Mouse (Mus musculus) left cerebral cortex, adult 11 months (tissue): ENCODE results near the gene Proca1.
"Not testable (repeated sequence)": the region's sequence is repeated elsewhere in the genome, so short reads cannot be mapped to it uniquely, and the experiment has no call there.

Experiments used
- DNase-seq: peaks from one replicate; pipeline ENCODE4 v3.0.0; 2022; ENCODE audit warnings: low spot score

The Proca1 gene

GRCm38 (mm10) chr11:78182961-78183844 lies 10.0 kb upstream of the Proca1 start, which contains the start of gene Rpl23a:
TSS of gene Rpl23a (minus strand) at chr11:78183584.
- DNase-seq, result peak; percentile 89

GRCm38 (mm10) chr11:78183884-78184514 lies 9.2 kb upstream of the Proca1 start:
- no peak for DNase-seq

- DNase-seq, result not testable (repeated sequence)
Observed at GRCm38 (mm10) chr11:78184702-78185101, 8.5 kb upstream of the Proca1 start.

- no peak for DNase-seq
Observed at GRCm38 (mm10) chr11:78188331-78189233, 4.6 kb upstream of the Proca1 start, which contains the start of gene Rab34. TSS of gene Rab34 (plus strand) at chr11:78188430.

- no peak for DNase-seq
Observed at GRCm38 (mm10) chr11:78189234-78190040, 3.8 kb upstream of the Proca1 start.

GRCm38 (mm10) chr11:78190041-78190440 lies 3.2 kb upstream of the Proca1 start:
- DNase-seq, result no peak

- DNase-seq, result no peak
Observed at GRCm38 (mm10) chr11:78194411-78195100, 1.4 kb downstream of the Proca1 start.

GRCm38 (mm10) chr11:78195101-78195863 lies 2.1 kb downstream of the Proca1 start:
- DNase-seq, result no peak

- DNase-seq, result no peak
Observed at GRCm38 (mm10) chr11:78202372-78202771, 9.2 kb downstream of the Proca1 start.

- no peak for DNase-seq
Observed at GRCm38 (mm10) chr11:78204287-78204686, 11.1 kb downstream of the Proca1 start.

GRCm38 (mm10) chr11:78205361-78206206 lies 12.4 kb downstream of the Proca1 start:
- no peak for DNase-seq

- no peak for DNase-seq
Observed at GRCm38 (mm10) chr11:78207190-78207589, 14.0 kb downstream of the Proca1 start.

GRCm38 (mm10) chr11:78209886-78210285 lies 16.7 kb downstream of the Proca1 start:
- no peak for DNase-seq

- no peak for DNase-seq
Observed at GRCm38 (mm10) chr11:78210615-78211014, 17.4 kb downstream of the Proca1 start.

GRCm38 (mm10) chr11:78211513-78211912 lies 18.3 kb downstream of the Proca1 start:
- DNase-seq, result no peak

- DNase-seq, result no peak
Observed at GRCm38 (mm10) chr11:78213086-78213817, 20.1 kb downstream of the Proca1 start.

- no peak for DNase-seq
Observed at GRCm38 (mm10) chr11:78215709-78216317, 22.6 kb downstream of the Proca1 start.

GRCm38 (mm10) chr11:78223586-78223985 lies 30.4 kb downstream of the Proca1 start:
- DNase-seq, result no peak
